Mouse (Mus musculus) liver, postnatal 0 days (tissue): ENCODE measurements around the gene Epn2. TPM values are rescaled to one million over a fixed set of nuclear protein-coding genes. Genes with fewer than 3 reads are reported as not detected.

Experiments used
- ATAC-seq: fragments of 200-750 bp; cut with Nextera tagmentation; 2 replicates; pipeline ENCODE4 v1.8.0; 2017; ENCODE audit warnings: mild to moderate bottlenecking, moderate library complexity
- DNase-seq: peaks from one replicate; pipeline ENCODE4 v3.0.0-alpha.2; 2016
- H3K27ac ChIP-seq: fragments of 300-500 bp; sonication (generic); 2 replicates; pipeline ENCODE4 v1.5.1; 2014; ENCODE audit warnings: antibody characterized with exemption, moderate library complexity, mild to moderate bottlenecking, low read depth
- H3K27me3 ChIP-seq: fragments of 300-500 bp; sonication (generic); 2 replicates; pipeline ENCODE4 v1.6.1; 2014; ENCODE audit warnings: low read length, control low read depth, mixed read lengths; ENCODE audit not compliant: insufficient read depth
- H3K36me3 ChIP-seq: fragments of 300-500 bp; sonication (generic); replicated peaks from 2 replicates; pipeline ENCODE4 v1.6.1; 2014; ENCODE audit warnings: mild to moderate bottlenecking, control low read depth, low read length, moderate library complexity, mixed read lengths; ENCODE audit not compliant: insufficient read depth
- H3K4me1 ChIP-seq: fragments of 300-500 bp; sonication (generic); 2 replicates; pipeline ENCODE4 v1.6.1; 2014; ENCODE audit warnings: antibody characterized with exemption, mild to moderate bottlenecking, control low read depth; ENCODE audit not compliant: insufficient read depth
- H3K4me2 ChIP-seq: fragments of 300-500 bp; sonication (generic); 2 replicates; pipeline ENCODE4 v1.6.1; 2014; ENCODE audit warnings: low read depth, mild to moderate bottlenecking, low read length, moderate library complexity, mixed read lengths
- H3K4me3 ChIP-seq: fragments of 300-500 bp; sonication (generic); 2 replicates; pipeline ENCODE4 v1.5.1; 2014; ENCODE audit warnings: low read depth, low read length
- H3K9ac ChIP-seq: fragments of 300-500 bp; sonication (generic); replicated peaks from 2 replicates; pipeline ENCODE4 v1.6.1; 2014; ENCODE audit warnings: mild to moderate bottlenecking, moderate library complexity
- H3K9me3 ChIP-seq: fragments of 300-500 bp; sonication (generic); 2 replicates; pipeline ENCODE4 v1.6.1; 2016; ENCODE audit warnings: mild to moderate bottlenecking, control low read depth, low read length, mixed read lengths
- CTCF ChIP-seq: sonication (generic); IDR thresholded peaks from 2 replicates; pipeline ENCODE4 v1.5.1; 2016; ENCODE audit warnings: antibody characterized with exemption, low read depth
- EP300 ChIP-seq: IDR thresholded peaks from 2 replicates; pipeline ENCODE4 v1.6.1; 2016; ENCODE audit warnings: antibody characterized with exemption, low read depth, mild to moderate bottlenecking
- WGBS: fragments of 180-500 bp; shearing (Covaris S2); extraction: QIAGEN DNeasy Blood & Tissue Kit; methylation state at CpG from one replicate; pipeline ENCODE4 v1.1.7; 2014; ENCODE audit not compliant: insufficient replicate concordance; 5-methylcytosine and 5-hydroxymethylcytosine counted together
- polyA plus RNA-seq: library from polyadenylated mRNA; unstranded; fragments of >200 nt; fragmentation: Nextera tagmentation; extraction: Ambion mirVana; gene quantifications from 2 replicates; pipeline ENCODE4 v1.2.1, GENCODE M21; 2015

The Epn2 gene
- polyA plus RNA-seq, 1 experiment from 2014 or later: 3.1 TPM

DNA sequence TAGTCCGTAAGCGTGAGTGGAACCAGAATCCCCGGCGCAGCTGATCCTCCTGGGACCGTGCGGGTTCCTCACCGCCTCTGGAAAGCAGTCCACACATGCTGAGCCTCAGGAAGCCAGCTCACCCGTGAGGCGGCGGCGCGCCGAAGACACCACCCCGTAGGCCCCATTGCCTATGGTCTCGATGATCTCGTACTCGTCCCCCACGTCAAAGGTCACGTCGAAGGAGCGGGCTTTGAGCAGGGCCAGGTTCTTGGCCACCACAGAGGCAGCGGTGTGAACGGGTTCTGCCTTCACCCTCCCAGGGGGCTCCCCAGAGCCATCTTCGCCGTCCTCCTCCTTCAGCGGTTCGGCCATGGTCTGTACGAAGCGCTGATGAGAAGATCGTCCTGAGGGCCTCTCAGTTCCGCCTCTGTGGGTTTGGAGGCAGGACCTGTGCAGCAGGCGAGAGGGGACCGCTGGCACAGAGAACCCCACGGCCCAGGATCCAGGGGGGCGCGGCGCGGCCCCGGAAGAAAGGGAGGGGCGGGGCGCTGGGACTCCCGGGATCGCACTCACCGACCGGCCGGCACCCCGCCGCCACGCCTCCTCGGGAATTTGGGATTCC is 85.9 kb downstream of the Epn2 start:
- ATAC-seq: peak; percentile 54
- peak overlapping the region; percentile 68 for H3K4me3 ChIP-seq
- H3K4me2 ChIP-seq: peak overlapping the region; percentile 89
- peaks cover 18% of the 10 kb centered on the region; the same call in 1 of the 2 replicates for H3K4me1 ChIP-seq
- H3K27me3 ChIP-seq: no peaks in the 10 kb centered on the region
- H3K9ac ChIP-seq: peak overlapping the region; percentile 64
- DNase-seq: no peak
- H3K27ac ChIP-seq: peak overlapping the region; percentile 37
- no peaks in the 10 kb centered on the region for H3K9me3 ChIP-seq
- H3K36me3 ChIP-seq: peaks cover 22% of the 10 kb centered on the region
- whole genome bisulfite sequencing: 3% methylated on average over 46 of the region's 50 CpGs
- no peak for TF ChIP-seq CTCF

DNA sequence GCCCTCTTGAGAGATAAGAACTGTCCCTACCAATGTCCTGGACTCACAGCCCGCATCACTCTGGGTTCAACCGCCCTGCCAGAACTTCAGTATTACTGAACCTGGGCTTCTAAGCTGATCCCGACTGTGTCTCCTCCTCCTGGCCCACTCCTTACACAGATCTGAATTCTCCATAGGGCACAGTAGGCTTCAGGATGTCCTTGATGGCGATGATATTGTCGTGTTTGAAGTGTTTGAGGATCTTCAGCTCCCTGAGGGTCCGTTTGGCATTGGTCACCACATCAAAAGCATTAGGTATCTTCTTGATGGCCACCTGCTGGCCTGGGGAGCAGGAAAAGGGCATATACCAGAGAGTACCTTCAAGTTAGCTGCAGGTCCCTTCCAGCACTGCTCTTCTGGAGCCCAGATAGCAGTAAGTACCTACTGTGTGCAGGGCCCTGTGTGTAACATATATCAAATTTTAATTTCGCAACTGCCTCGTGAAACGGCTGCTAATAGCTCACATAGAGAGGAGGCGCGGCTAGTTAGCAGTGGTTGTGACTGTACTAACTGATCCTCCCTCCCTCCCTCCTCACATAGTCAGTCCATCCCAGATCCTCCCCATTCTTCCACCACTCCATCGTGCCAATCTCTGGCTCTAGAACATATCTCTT is 86.6 kb downstream of the Epn2 start:
- H3K9ac ChIP-seq: peak overlapping the region; percentile 64
- H3K27me3 ChIP-seq: no peaks in the 10 kb centered on the region
- DNase-seq (no peak), ATAC-seq (no peak)
- TF ChIP-seq CTCF (no peak), EP300 (no peak)
- H3K27ac ChIP-seq: no peak overlapping the region
- peaks cover 18% of the 10 kb centered on the region; the same call in 1 of the 2 replicates for H3K4me1 ChIP-seq
- WGBS: 70% methylated on average over 12 of the region's 12 CpGs
- H3K4me2 ChIP-seq: peak overlapping the region; percentile 89
- H3K9me3 ChIP-seq: no peaks in the 10 kb centered on the region
- peak overlapping the region; percentile 68 for H3K4me3 ChIP-seq
- peaks cover 22% of the 10 kb centered on the region for H3K36me3 ChIP-seq

DNA sequence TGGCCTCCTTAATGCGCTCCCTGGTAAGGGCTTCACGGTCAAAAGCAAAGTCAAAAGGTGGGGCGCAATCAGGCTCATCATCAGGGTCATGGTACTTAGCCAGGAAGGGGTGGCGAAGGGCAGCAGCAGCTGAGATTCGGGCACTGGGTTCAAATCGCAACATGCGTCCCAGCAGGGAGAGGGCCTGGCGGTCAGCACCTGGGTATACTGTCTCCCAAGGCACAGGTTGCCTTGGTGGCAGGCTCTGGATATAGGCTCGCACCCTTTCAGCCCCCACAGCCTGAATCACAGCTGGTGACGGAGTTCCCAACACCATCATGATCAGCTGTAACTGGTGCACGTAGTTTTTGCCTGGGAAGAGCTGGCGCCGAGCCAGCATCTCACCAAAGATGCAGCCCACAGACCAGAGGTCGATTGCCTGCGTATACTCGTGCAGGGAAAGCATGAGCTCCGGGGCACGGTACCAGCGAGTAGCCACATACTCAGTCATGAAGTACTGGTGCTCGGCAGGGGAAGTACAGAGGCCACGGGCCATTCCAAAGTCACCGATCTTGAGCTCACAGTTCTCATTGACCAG is 88.5 kb downstream of the Epn2 start:
- no peak overlapping the region for H3K27ac ChIP-seq
- no peak overlapping the region for H3K4me2 ChIP-seq
- no peak for TF ChIP-seq CTCF
- WGBS: 88% methylated on average over 22 of the region's 22 CpGs
- DNase-seq (no peak), ATAC-seq (no peak)
- H3K27me3 ChIP-seq: no peaks in the 10 kb centered on the region
- H3K9ac ChIP-seq: no peak overlapping the region
- no peak overlapping the region for H3K4me3 ChIP-seq
- H3K9me3 ChIP-seq: no peaks in the 10 kb centered on the region
- H3K36me3 ChIP-seq: peaks cover 22% of the 10 kb centered on the region
- peaks cover 18% of the 10 kb centered on the region; the same call in 1 of the 2 replicates for H3K4me1 ChIP-seq

DNA sequence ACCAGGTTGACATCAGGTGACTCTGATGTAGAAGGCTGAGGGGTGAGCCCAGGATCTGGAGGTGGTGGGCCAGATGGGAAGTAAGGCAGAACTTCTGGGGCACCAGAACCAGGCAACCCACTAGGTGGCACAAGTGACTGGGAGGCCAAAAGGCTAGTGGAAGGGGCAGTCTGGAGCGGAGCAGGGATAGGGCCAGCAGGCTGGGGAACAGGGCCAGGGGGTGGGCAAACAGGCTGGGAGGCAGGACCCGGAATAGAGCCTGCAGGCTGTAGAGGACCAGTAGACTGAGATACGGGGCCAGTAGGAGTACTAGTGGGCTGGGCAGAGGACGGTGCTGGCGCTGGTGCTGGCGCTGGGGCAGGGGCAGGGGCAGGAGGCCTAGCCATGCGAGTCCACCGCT is 89.6 kb downstream of the Epn2 start:
- Histone ChIP-seq H3K4me3 (no peak overlapping the region), H3K9me3 (no peaks in the 10 kb centered on the region), H3K27ac (no peak overlapping the region), H3K9ac (no peak overlapping the region), H3K4me1 (peaks cover 14% of the 10 kb centered on the region; the same call in 1 of the 2 replicates), H3K36me3 (peaks cover 22% of the 10 kb centered on the region), H3K4me2 (no peak overlapping the region), H3K27me3 (no peaks in the 10 kb centered on the region)
- WGBS: 84% methylated on average over 8 of the region's 8 CpGs
- TF ChIP-seq CTCF (no peak), EP300 (no peak)
- DNase-seq (no peak), ATAC-seq (no peak)

DNA sequence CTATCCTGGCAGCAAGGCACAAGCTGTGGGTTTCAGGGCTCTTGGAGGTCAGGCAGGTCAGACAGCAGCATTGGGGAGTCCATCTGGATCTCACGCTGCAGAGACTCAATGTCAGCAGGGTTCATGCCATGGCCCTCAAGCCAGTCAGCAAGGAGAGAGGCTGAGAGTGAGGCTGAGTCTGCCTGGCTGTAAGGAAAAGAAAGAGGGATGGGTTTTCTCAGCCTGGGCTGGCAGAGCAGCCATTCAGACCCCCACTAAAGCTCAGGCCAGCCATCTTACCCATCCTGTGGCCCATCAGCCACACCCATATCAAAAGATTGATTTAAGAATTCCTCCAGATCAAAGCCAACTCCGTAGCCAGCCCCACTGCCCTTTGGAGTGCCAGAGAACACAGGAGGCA is 90.4 kb downstream of the Epn2 start:
- no peak overlapping the region for H3K4me3 ChIP-seq
- H3K4me1 ChIP-seq: peaks cover 12% of the 10 kb centered on the region; the same call in 1 of the 2 replicates
- H3K4me2 ChIP-seq: no peak overlapping the region
- H3K36me3 ChIP-seq: peaks cover 22% of the 10 kb centered on the region
- ATAC-seq (no peak), DNase-seq (no peak)
- H3K27ac ChIP-seq: no peak overlapping the region
- no peak overlapping the region for H3K9ac ChIP-seq
- 89% methylated on average over 2 of the region's 2 CpGs for WGBS
- TF ChIP-seq EP300: no peak
- no peak for TF ChIP-seq CTCF
- H3K27me3 ChIP-seq: no peaks in the 10 kb centered on the region
- no peaks in the 10 kb centered on the region for H3K9me3 ChIP-seq

DNA sequence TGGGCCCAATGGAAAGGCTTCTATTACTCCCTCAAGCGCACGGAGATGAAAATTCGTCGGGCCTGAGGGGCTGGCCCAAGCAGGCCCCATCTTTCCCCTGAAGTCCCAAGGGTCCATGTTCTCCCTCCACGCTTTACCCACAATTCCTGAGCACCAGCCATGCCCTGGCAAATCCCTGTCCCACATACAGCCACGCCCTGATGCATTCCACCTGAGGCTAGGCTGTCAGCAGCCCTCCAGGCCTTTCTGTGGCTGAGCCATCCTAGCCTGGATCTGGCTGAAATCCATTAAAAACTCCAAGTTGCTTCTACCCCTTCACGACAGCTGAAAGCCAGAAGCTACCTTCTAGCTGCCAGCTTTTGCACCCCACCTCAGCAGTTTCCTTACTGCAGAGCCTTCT is 91.6 kb downstream of the Epn2 start:
- H3K27me3 ChIP-seq: no peaks in the 10 kb centered on the region
- TF ChIP-seq CTCF: no peak
- no peak for TF ChIP-seq EP300
- H3K27ac ChIP-seq: no peak overlapping the region
- WGBS: 86% methylated on average over 7 of the region's 7 CpGs
- H3K36me3 ChIP-seq: peaks cover 22% of the 10 kb centered on the region
- no peaks in the 10 kb centered on the region for H3K9me3 ChIP-seq
- ATAC-seq (no peak), DNase-seq (no peak)
- peaks cover 3% of the 10 kb centered on the region; the same call in 1 of the 2 replicates for H3K4me1 ChIP-seq
- H3K4me3 ChIP-seq: no peak overlapping the region
- no peak overlapping the region for H3K9ac ChIP-seq
- no peak overlapping the region for H3K4me2 ChIP-seq
